In the genomic region with DNA sequence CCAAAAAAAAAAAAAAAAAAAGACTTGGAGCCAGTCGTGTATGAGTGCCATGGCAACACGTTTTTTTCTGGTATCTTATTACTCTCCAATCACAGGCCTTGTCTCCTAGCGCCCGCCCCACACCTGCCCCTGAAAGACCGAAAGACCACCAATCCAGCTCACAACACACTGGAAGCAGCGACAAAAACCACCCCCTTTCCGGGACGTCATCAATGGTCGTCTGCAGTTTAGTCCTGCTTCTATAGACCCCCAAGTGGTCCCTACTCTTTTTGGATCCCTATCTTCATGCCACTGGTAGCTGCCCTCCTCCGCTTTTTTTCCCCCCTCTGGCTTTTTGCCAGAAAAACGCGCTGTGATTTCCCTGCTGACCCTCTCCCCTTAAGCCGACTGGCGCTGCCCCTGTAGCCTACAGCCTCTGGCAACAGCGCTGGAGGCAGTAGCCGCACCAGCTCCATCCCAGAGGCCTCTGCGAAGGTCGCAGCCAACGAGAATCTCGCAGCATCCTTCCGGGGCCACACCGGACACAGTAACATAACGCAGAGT, we compare ENCODE assay signal across 8 mouse cellular contexts. TPM values are rescaled to one million over a fixed set of nuclear protein-coding genes. Genes with fewer than 3 reads are reported as not detected.
DNase-seq lines count a peak whose midpoint lies in the region; ATAC-seq and TF ChIP-seq lines count a peak whose summit lies in the region.

No protein-coding gene starts in this region.

- H3K27me3 ChIP-seq in kidney, embryonic 14.5 days (ENCODE audit: control insufficient read depth, insufficient read depth, low read length): 0 out of 2 replicates have a peak, but pooled peaks cover 4% of the 10 kb centered on the region
- H3K27me3 ChIP-seq in intestine, embryonic 16.5 days (replicated peaks; ENCODE audit: control insufficient read depth, insufficient read depth, low read length): no peaks in the 10 kb centered on the region
- peaks cover 9% of the 10 kb centered on the region; the same call in 1 of the 2 replicates for H3K27me3 ChIP-seq in liver, embryonic 13.5 days

- DNase-seq in kidney, adult 8-10 months: no peak
- peak; percentile 94 for DNase-seq in brain, adult 2 months (ENCODE audit: low read depth, low spot score)
- no peak for DNase-seq in liver, embryonic 13.5 days
- DNase-seq in right cerebral cortex, postnatal 14 days: peak; percentile 61
- no peak for DNase-seq in urinary bladder, adult 2 months (ENCODE audit: low spot score)

- no peak for TF ChIP-seq CTCF in embryonic fibroblast, embryonic 13.5 days (IDR thresholded peaks at IDR 0.05; ENCODE audit: borderline replicate concordance, insufficient read depth, low read length)

- TF ChIP-seq POLR2A in embryonic fibroblast, embryonic 13.5 days (IDR thresholded peaks at IDR 0.05; ENCODE audit: low read depth, low read length): peak; percentile 17; the same call in 1 of the 2 replicates

- ATAC-seq in kidney, embryonic 14.5 days (ENCODE audit: low FRiP score, low TSS enrichment): peak; percentile 99
- ATAC-seq in intestine, embryonic 16.5 days: peak; percentile 82
- peak; percentile 34; the same call in 1 of the 2 replicates for ATAC-seq in liver, embryonic 13.5 days (ENCODE audit: low read depth)

- peak overlapping the region; percentile 25 for H3K4me3 ChIP-seq in kidney, embryonic 14.5 days (ENCODE audit: low read length)
- H3K4me3 ChIP-seq in embryonic fibroblast, embryonic 13.5 days (ENCODE audit: insufficient read depth, low read length): peak overlapping the region; percentile 17; the same call in 1 of the 2 replicates
- peak overlapping the region; percentile 45 for H3K4me3 ChIP-seq in intestine, embryonic 16.5 days (ENCODE audit: low read length)
- H3K4me3 ChIP-seq in liver, embryonic 13.5 days (replicated peaks): peak overlapping the region; percentile 21; the same call in 1 of the 2 replicates

- WGBS in kidney, embryonic 14.5 days: 32% methylated on average over 23 of the region's 23 CpGs
- 20% methylated on average over 23 of the region's 23 CpGs for WGBS in intestine, embryonic 16.5 days
- WGBS in liver, embryonic 13.5 days (ENCODE audit: insufficient replicate concordance): 18% methylated on average over 23 of the region's 23 CpGs

- no peaks in the 10 kb centered on the region for H3K9me3 ChIP-seq in kidney, embryonic 14.5 days (ENCODE audit: control insufficient read depth, low read length)
- H3K9me3 ChIP-seq in intestine, embryonic 16.5 days (ENCODE audit: control insufficient read depth, low read length): no peaks in the 10 kb centered on the region
- H3K9me3 ChIP-seq in liver, embryonic 13.5 days (replicated peaks): no peaks in the 10 kb centered on the region

- peak overlapping the region; percentile 19; the same call in 1 of the 2 replicates for H3K9ac ChIP-seq in kidney, embryonic 14.5 days (ENCODE audit: low read depth, low read length)
- peak overlapping the region; percentile 48; the same call in 1 of the 2 replicates for H3K9ac ChIP-seq in intestine, embryonic 16.5 days (ENCODE audit: low read depth, low read length)
- no peak overlapping the region for H3K9ac ChIP-seq in liver, embryonic 13.5 days

- no peaks in the 10 kb centered on the region for H3K4me1 ChIP-seq in kidney, embryonic 14.5 days (ENCODE audit: control insufficient read depth, insufficient read depth, low read length)
- H3K4me1 ChIP-seq in embryonic fibroblast, embryonic 13.5 days (ENCODE audit: control insufficient read depth, insufficient read depth, low read length): no peaks in the 10 kb centered on the region
- H3K4me1 ChIP-seq in intestine, embryonic 16.5 days (ENCODE audit: control insufficient read depth, insufficient read depth, low read length): no peaks in the 10 kb centered on the region
- no peaks in the 10 kb centered on the region for H3K4me1 ChIP-seq in liver, embryonic 13.5 days (replicated peaks)

- H3K4me2 ChIP-seq in kidney, embryonic 14.5 days (replicated peaks; ENCODE audit: low read depth, low read length): peak overlapping the region; percentile 35
- peak overlapping the region; percentile 52 for H3K4me2 ChIP-seq in intestine, embryonic 16.5 days (ENCODE audit: low read depth, low read length)
- H3K4me2 ChIP-seq in liver, embryonic 13.5 days: peak overlapping the region; percentile 41

- no peak overlapping the region for H3K27ac ChIP-seq in kidney, embryonic 14.5 days (ENCODE audit: low read depth, low read length)
- no peak overlapping the region for H3K27ac ChIP-seq in embryonic fibroblast, embryonic 13.5 days (ENCODE audit: insufficient read depth, low read length)
- H3K27ac ChIP-seq in intestine, embryonic 16.5 days (ENCODE audit: low read length): no peak overlapping the region
- H3K27ac ChIP-seq in liver, embryonic 13.5 days: no peak overlapping the region

- no peaks in the 10 kb centered on the region for H3K36me3 ChIP-seq in kidney, embryonic 14.5 days (ENCODE audit: control insufficient read depth, insufficient read depth, low read length)
- H3K36me3 ChIP-seq in intestine, embryonic 16.5 days (ENCODE audit: control insufficient read depth, insufficient read depth, low read length): no peaks in the 10 kb centered on the region
- H3K36me3 ChIP-seq in liver, embryonic 13.5 days: no peaks in the 10 kb centered on the region

RNA-seq across cellular contexts. Expression of a gene that starts 23.3 kb away (rescaled TPM):
- 61.5 and 63.7 TPM in 2 replicates for polyA plus RNA-seq in kidney, embryonic 14.5 days (2014; fragmentation: Nextera tagmentation; extraction: Ambion mirVana)
- 0.80 TPM in 1 of 2 replicates, not detected in the other for polyA plus RNA-seq in embryonic fibroblast, embryonic 13.5 days (2011; ENCODE audit: insufficient read length, low read depth, missing spikeins)
- 242 and 258 TPM in 2 replicates for polyA plus RNA-seq in intestine, embryonic 16.5 days (2015; fragmentation: Nextera tagmentation; extraction: Ambion mirVana)
- polyA plus RNA-seq in liver, embryonic 13.5 days (2015; fragmentation: Nextera tagmentation; extraction: Ambion mirVana): 211 and 264 TPM in 2 replicates
- 4.7 and 6.3 TPM in 2 replicates for polyA plus RNA-seq in urinary bladder, adult 2 months (2012; rRNA removed)

RNA-seq across cellular contexts. Expression of a gene that starts 30.4 kb away (rescaled TPM):
- polyA plus RNA-seq in kidney, embryonic 14.5 days (2014; fragmentation: Nextera tagmentation; extraction: Ambion mirVana): not detected in 2 replicates
- not detected in 2 replicates for polyA plus RNA-seq in embryonic fibroblast, embryonic 13.5 days (2011; ENCODE audit: insufficient read length, low read depth, missing spikeins)
- 0.11 and 0.12 TPM in 2 replicates for polyA plus RNA-seq in intestine, embryonic 16.5 days (2015; fragmentation: Nextera tagmentation; extraction: Ambion mirVana)
- polyA plus RNA-seq in liver, embryonic 13.5 days (2015; fragmentation: Nextera tagmentation; extraction: Ambion mirVana): 0.18 and 0.21 TPM in 2 replicates
- polyA plus RNA-seq in urinary bladder, adult 2 months (2012; rRNA removed): 0.04 and 0.08 TPM in 2 replicates

RNA-seq across cellular contexts. Expression of a gene that starts 47.5 kb away (rescaled TPM):
- polyA plus RNA-seq in kidney, embryonic 14.5 days (2014; fragmentation: Nextera tagmentation; extraction: Ambion mirVana): 78.7 and 89.3 TPM in 2 replicates
- polyA plus RNA-seq in embryonic fibroblast, embryonic 13.5 days (2011; ENCODE audit: insufficient read length, low read depth, missing spikeins): not detected in 2 replicates
- polyA plus RNA-seq in intestine, embryonic 16.5 days (2015; fragmentation: Nextera tagmentation; extraction: Ambion mirVana): 106 and 108 TPM in 2 replicates
- 176 and 215 TPM in 2 replicates for polyA plus RNA-seq in liver, embryonic 13.5 days (2015; fragmentation: Nextera tagmentation; extraction: Ambion mirVana)
- 1.2 and 1.4 TPM in 2 replicates for polyA plus RNA-seq in urinary bladder, adult 2 months (2012; rRNA removed)

RNA-seq across cellular contexts. Expression of a gene that starts 56.7 kb away (rescaled TPM):
- polyA plus RNA-seq in kidney, embryonic 14.5 days (2014; fragmentation: Nextera tagmentation; extraction: Ambion mirVana): 170 and 245 TPM in 2 replicates
- 291 and 306 TPM in 2 replicates for polyA plus RNA-seq in embryonic fibroblast, embryonic 13.5 days (2011; ENCODE audit: insufficient read length, low read depth, missing spikeins)
- 232 and 243 TPM in 2 replicates for polyA plus RNA-seq in intestine, embryonic 16.5 days (2015; fragmentation: Nextera tagmentation; extraction: Ambion mirVana)
- 191 and 256 TPM in 2 replicates for polyA plus RNA-seq in liver, embryonic 13.5 days (2015; fragmentation: Nextera tagmentation; extraction: Ambion mirVana)
- 70.1 and 78.1 TPM in 2 replicates for polyA plus RNA-seq in urinary bladder, adult 2 months (2012; rRNA removed)

Comparison
In these comparisons a context has a peak if more than half of its experiments do, and no peak if none do; other contexts are left out.
1. ATAC-seq: peak in every context shown above with its lines; median percentile 99 in kidney, embryonic 14.5 days; 82 in intestine, embryonic 16.5 days; 34 in liver, embryonic 13.5 days.
2. DNase-seq: peak in brain, adult 2 months (single experiment) and right cerebral cortex, postnatal 14 days (single experiment); none in kidney, adult 8-10 months (0 of 2), liver, embryonic 13.5 days (single experiment) and urinary bladder, adult 2 months (single experiment).
3. RNA of a gene that starts 47.5 kb away (polyA plus RNA-seq): 176 to 215 TPM in liver, embryonic 13.5 days, 106 to 108 TPM in intestine, embryonic 16.5 days and 78.7 to 89.3 TPM in kidney, embryonic 14.5 days; 1.2 to 1.4 TPM in urinary bladder, adult 2 months and not detected in embryonic fibroblast, embryonic 13.5 days; every median in the first group is over 10 times any median in the second.
4. Peak in every context shown above with its lines, with median percentiles within 50 percentile points of each other: H3K4me2 ChIP-seq and H3K4me3 ChIP-seq.